Mouse (Mus musculus) layer of hippocampus, postnatal 25 days (tissue): ENCODE data around the gene Olfr1499. TPM values are rescaled to one million over a fixed set of nuclear protein-coding genes. Genes with fewer than 3 reads are reported as not detected.
"Not testable (repeated sequence)": the region's sequence is repeated elsewhere in the genome, so short reads cannot be mapped to it uniquely, and the experiment has no call there.

Experiments
- DNase-seq, 2 experiments: peaks; one replicate each; pipeline ENCODE4 v3.0.0; 2022; ENCODE audit warnings: mixed read lengths in 2 of 2, low spot score in 1 of 2; ENCODE audit errors: extremely low spot score in 1 of 2
- total RNA-seq, 2 experiments: library from RNA; stranded (reverse); gene quantifications; 2 replicates each; pipeline ENCODE4 v1.2.3; 2021

The Olfr1499 gene
- total RNA-seq = not detected

DNA sequence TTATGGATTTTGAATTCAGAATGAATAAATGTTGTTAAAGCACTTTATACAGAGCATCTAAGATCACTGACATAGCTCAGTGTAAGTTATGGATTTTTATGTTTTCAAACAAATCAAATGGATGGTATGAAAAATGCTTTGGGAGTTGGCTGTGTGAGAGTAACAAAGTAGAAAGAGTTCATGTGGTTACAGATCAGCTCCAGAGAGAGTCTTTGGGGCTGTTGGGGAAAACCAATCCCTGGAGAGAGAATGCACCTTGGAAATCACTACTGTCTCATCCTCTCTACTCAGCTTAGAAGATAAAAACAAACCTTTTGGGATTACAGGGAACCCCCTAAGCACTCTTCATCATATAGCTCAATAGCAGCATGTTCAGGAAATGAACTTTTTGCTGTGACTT, at the start of gene Olfr1499:
Gene Olfr1499 (minus strand): TSS at position 101 of the 400 bp plus-strand sequence.
- no peak for DNase-seq

DNA sequence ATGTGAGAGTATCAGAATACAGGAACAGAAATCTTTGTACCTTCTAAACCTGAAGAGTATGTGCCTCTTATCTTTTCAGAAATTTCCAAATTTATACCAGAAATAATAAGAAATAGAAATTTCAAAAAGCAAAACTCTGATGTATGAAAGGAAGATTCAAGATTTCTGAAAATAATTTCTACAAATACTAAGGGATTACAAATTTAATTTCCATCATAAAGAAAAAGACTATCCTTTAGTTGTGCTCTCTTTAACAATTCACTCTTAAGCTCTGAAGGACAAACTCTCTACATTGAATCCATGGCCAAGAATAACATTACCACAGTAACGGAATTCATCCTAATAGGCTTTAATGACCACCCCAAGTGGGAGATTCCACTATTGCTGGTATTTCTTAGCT, 42.2 kb upstream of the Olfr1499 start, which contains the start of gene Olfr1502:
Gene Olfr1502 (plus strand): TSS at position 301 of the 400 bp plus-strand sequence.
- DNase-seq = no peak

DNA sequence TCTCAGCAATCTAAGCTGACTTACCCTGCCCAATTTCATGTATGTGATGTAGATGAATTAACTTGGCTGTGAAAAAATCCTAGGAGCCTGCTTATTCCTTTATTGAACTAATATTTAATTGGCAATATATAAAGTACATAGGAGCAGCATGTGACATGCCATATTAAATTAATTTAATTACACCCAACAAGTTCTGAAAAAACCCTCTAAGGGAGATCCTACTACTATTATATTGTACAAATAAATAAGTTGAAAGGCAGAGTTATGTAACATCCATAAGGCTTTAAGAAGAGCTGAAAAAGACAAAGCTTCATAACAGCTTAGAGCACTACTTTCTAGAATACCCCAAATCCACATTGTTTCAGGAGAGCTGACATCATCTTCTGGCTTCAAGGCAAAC, 31.3 kb upstream of the Olfr1499 start, which contains the start of gene Olfr1501:
Gene Olfr1501 (minus strand): TSS at position 101 of the 400 bp plus-strand sequence.
- DNase-seq = not testable (repeated sequence)

DNA sequence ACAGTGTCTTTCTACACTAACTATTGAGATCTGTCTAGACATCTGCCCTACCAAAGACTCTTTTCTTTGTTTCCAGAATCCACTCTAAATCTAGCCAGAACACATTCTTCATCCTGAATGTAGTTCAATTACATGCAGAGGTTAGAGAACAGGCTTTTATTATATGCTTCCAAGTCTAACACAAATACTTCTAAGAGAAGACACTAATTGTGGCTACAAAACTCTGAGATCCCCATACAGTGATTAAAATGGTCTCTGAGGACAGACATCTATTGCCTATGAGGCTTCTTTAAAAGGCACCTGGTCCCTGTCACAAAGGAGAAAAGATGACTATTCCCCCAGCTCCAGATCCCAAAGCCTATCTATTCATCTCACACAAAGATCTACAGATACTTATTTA, 11.1 kb upstream of the Olfr1499 start, which contains the start of gene Olfr1500:
Gene Olfr1500 (minus strand): TSS at position 101 of the 400 bp plus-strand sequence.
- no peak for DNase-seq

DNA sequence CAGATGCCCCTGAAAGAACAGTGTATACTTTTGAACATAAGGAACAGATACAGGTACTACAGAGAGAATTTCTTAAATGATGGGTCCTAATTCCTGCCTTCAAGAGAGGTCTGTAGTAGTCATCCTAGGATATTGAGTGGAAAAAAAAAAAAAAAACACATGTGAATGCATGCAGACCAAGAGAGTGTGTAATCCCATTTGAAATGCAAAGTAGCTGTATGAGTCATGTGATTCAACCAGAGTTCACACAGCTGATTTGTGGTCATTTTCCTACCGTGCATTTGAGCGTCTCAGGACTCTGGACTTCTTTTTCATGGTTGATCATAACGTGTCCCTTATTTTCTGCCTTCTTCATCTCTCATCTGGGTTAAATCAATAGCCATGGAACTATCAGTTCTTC, 9.2 kb upstream of the Olfr1499 start:
- DNase-seq = no peak

DNA sequence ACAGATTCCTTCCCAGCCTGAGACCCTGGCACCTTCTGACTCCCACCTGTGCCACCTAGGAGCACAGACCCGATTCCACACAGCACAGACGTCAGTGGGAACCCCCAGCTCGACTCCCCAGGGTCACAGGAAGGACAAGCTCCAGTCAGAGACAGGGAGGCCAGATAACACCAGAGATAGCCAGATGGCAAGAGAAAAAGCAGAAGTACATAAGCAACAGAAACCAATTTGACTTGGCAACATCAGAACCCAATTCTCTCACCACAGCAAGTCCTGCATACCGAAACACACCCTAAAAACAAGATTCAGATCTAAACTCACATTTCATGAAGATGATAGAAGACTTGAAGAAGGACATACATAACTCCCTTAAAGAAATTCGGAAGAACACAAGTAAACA, 1.6 kb upstream of the Olfr1499 start:
- no peak for DNase-seq

DNA sequence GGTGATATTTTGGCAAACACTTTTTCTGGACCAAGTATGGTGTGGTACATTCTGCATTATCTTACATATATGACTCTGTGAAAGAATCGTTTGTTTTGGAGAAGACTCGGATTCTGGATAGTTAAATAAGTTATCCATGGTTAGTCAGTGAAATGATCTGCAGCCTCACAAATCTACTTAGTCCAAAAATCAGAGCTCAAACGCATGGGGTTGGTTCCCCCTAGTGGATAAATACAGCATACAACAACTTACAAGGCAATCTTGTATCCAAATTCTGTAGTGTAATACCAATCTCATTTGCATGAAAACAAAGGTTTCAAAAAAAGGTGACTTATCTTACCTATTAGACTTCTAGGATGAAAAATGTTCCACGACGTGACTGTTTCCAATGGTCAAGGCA, 420 bp downstream of the Olfr1499 start:
- DNase-seq = no peak

DNA sequence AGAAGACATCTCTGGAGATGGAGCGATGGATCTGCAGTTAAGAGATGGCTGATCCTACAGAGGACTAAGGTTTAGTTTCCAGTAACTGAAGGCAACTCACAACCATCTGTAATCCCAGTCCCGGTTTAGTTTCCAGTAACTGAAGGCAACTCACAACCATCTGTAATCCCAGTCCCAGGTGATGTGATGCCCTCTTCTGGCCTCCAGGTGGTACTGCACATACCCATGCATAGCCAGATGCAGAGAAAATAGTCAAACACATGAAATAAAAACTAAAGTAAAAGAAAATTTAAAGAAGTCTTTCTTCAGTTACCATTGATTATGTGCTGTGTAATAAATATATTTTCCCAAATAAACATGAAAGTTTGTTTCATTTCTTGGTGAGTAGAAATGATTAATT, 6.4 kb downstream of the Olfr1499 start:
- no peak for DNase-seq

DNA sequence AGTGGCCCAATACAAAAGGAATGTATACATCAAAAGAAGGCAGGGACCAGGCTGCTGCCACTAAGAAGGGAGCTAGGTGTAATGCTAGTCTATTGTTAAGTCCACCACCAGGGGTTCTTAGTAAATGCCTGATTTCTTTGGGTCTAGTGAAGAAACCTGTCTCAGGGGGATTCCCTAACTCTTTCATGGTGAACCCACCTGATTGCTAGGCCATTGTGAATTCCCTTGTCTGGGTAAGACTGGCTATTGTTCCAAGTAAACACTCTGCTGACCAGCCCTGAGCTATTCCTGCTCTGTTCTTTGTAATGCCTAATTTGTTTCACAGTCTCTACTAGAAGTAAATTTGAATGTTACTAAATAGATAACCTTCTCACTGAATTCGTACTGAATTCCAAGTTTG, 13.8 kb downstream of the Olfr1499 start:
- not testable (repeated sequence) for DNase-seq

DNA sequence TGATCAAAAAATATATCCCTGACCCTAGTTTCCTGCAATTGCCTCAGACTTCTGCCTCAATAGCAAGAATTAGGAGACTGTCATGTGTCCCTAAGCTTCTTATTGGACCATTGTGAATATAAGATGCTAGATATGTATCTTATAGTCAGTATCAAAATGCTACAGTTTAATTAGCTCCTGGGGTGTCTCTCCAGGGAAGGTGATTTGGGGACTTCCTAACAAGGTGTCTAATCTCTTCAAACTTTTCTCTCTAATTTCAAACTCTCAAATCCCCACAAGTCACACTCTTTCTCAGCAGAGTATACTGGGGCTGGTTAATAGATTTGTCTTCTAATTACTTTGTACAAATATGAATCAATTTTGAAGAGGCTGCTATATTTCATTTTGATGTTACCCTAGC, 21.1 kb downstream of the Olfr1499 start, which contains the start of gene Olfr1497:
Gene Olfr1497 (minus strand): TSS at position 101 of the 400 bp plus-strand sequence.
- no peak for DNase-seq

DNA sequence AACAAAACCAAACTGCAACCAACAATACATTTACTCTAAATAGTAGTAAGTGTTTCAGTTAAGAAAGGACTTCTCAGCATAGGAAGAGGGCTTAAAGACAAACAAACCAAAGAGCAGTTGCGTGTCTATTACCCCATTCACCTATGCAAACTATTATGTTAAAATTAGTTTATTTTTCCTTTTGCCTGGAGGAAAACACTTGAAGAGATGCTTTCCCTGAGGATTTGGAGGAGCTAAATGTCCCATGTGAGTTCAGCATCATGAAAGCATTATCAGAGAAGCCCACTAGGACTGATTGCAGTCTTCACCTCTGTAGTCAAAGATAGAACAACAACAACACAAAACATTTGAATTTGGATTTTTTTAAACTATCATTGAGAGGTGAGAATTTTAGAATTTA, 41.7 kb downstream of the Olfr1499 start, which contains the start of gene Olfr1496:
Gene Olfr1496 (plus strand): TSS at position 301 of the 400 bp plus-strand sequence.
- no peak for DNase-seq

DNA sequence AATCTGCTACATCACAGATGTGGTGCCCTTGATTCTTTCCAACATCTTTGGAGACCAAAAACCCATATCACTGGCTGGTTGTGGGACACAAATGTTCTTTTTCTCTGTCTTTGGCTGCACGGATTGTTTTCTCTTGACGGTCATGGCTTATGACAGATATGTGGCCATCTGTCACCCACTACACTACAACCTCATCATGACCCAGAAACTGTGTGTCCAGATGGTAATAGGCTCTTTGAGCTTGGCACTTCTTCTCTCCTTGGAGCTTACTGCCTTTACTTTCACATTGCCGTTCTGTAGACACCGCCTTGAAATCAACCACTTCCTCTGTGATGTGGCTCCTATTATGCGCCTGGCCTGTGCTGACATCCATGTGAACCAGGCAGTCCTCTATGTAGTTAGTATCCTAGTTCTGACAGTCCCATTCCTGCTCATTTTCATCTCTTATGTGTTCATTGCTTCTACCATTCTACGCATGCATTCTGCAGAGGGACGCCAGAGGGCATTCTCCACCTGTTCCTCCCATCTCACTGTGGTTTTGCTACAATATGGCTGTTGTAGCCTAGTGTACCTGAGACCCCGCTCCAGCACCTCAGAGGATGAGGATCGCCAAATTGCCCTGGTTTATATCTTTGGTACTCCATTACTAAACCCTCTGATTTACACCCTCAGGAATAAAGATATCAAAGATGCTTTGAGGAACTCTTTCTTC, 50.5 kb downstream of the Olfr1499 start:
- no peak for DNase-seq

DNA sequence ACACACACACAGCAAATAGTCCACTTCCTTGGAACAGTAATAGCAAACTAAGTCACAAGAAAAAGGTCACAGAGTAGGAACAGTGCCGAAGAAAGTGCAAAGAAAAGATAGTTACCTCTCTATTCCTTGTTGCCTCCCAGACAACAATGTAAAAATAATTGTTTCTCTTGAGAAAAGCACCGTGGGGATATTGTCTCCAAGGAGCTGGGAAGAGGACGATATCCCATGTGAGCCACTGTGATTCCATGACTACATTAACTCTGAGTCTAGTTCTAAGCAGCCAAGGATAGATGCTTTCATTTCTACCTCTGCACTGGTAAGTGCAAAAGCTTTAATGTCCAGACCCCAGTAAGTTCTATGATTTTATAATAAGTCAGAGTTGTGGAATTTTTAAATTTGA, 54.9 kb downstream of the Olfr1499 start, which contains the start of gene Olfr1495:
Gene Olfr1495 (plus strand): TSS at position 301 of the 400 bp plus-strand sequence.
- no peak for DNase-seq

Other genes starting within 250 kb of the Olfr1499 start
- gene Olfr1484, start 235.9 kb downstream of the Olfr1499 start, total RNA-seq = not detected
- gene Olfr1487, start 202.1 kb downstream of the Olfr1499 start, total RNA-seq = not detected
- not detected for gene Olfr1489, start 187.8 kb downstream of the Olfr1499 start, total RNA-seq
- not detected for gene Olfr1490, start 168.4 kb downstream of the Olfr1499 start, total RNA-seq
- gene Olfr1491, start 122.2 kb downstream of the Olfr1499 start, total RNA-seq = not detected
- gene Olfr1493-ps1, start 96.2 kb downstream of the Olfr1499 start, total RNA-seq = not detected
- not detected for gene Olfr1494, start 79.7 kb downstream of the Olfr1499 start, total RNA-seq
- gene Olfr1495, start 54.8 kb downstream of the Olfr1499 start, total RNA-seq = not detected
- not detected for gene Olfr1496, start 41.6 kb downstream of the Olfr1499 start, total RNA-seq
- not detected for gene Olfr1497, start 21.2 kb downstream of the Olfr1499 start, total RNA-seq
- gene Olfr1500, start 11.0 kb upstream of the Olfr1499 start, total RNA-seq = not detected
- not detected for gene Olfr1501, start 31.2 kb upstream of the Olfr1499 start, total RNA-seq
- not detected for gene Olfr1502, start 42.3 kb upstream of the Olfr1499 start, total RNA-seq
- gene Olfr1504, start 78.5 kb upstream of the Olfr1499 start, total RNA-seq = not detected
- gene Olfr1505, start 94.1 kb upstream of the Olfr1499 start, total RNA-seq = not detected